Mouse (Mus musculus) kidney, adult 2 months (tissue): ENCODE measurements at regions not wholly inside any gene's neighbourhood (a gene's known extent, or its start where the extent isn't known, plus 50 kb on each side); places are given as distances from the start of the nearest gene placed in this dataset.
A peak's percentile ranks its signal among the peaks of the same experiment; 100 is the strongest.

Experiments used
- DNase-seq: peaks from one replicate; pipeline ENCODE4 v3.0.0; 2021
- H3K27ac ChIP-seq: fragments of 200-500 bp; 2 replicates; pipeline ENCODE4 v1.5.1; 2012; ENCODE audit warnings: low read depth, low read length, control low read depth, inconsistent platforms; ENCODE audit not compliant: insufficient read depth
- H3K27me3 ChIP-seq: fragments of 200-500 bp; replicated peaks from 2 replicates; pipeline ENCODE4 v1.6.1; 2012; ENCODE audit warnings: mild to moderate bottlenecking, moderate library complexity, low read length, inconsistent platforms; ENCODE audit not compliant: control insufficient read depth, insufficient read depth
- H3K36me3 ChIP-seq: fragments of 200-500 bp; 2 replicates; pipeline ENCODE4 v1.6.1; 2012; ENCODE audit warnings: mild to moderate bottlenecking, moderate library complexity, low read length, inconsistent platforms; ENCODE audit not compliant: control insufficient read depth, insufficient read depth
- H3K4me1 ChIP-seq: fragments of 200-500 bp; 2 replicates; pipeline ENCODE4 v1.6.1; 2011; ENCODE audit warnings: low read length; ENCODE audit not compliant: control insufficient read depth, insufficient read depth
- H3K4me3 ChIP-seq: fragments of 200-500 bp; 2 replicates; pipeline ENCODE4 v1.5.1; 2011; ENCODE audit warnings: mild to moderate bottlenecking, low read depth, low read length, control low read depth; ENCODE audit not compliant: insufficient read depth
- CTCF ChIP-seq: fragments of 200-500 bp; conservative IDR thresholded peaks from 2 replicates; pipeline ENCODE4 v1.5.1; 2011; ENCODE audit warnings: low read depth, mild to moderate bottlenecking, control low read depth, low read length, moderate library complexity, mixed read lengths; ENCODE audit not compliant: insufficient read depth, insufficient read length
- POLR2A ChIP-seq: fragments of 200-500 bp; IDR thresholded peaks from one replicate; pipeline ENCODE4 v1.6.1; 2011; ENCODE audit warnings: low read depth, low read length, control low read depth
- WGBS: fragments of 180-500 bp; shearing (Covaris S2); methylation state at CpG from one replicate; pipeline ENCODE4 v1.1.7; 2018; 5-methylcytosine and 5-hydroxymethylcytosine counted together

DNA sequence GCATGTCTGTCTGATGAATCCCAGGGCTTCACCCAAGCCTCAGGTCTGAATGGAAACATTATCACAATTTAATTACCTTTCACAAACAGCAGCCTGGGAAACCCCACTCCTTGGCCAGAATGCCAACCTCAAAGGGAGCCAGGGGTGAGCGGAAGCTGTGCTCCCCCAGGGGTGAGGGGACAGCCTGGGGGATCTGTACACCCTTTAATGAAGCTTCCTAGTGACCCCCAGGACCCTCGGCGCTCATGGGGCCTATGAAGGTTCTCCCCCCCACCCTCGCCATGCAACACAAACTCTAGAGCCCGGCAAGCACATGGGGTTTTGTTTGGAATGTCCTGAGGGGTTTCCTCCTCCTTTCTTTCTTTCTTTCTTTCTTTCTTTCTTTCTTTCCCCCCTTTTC lies 167.1 kb downstream of the Inhbb start:
- H3K4me3 ChIP-seq, result no peak overlapping the region
- DNase-seq, result no peak
- TF ChIP-seq POLR2A, result no peak
- no peak for TF ChIP-seq CTCF
- no peaks in the 10 kb centered on the region for H3K4me1 ChIP-seq
- WGBS, result 89% methylated on average over 5 of the region's 5 CpGs
- no peaks in the 10 kb centered on the region for H3K27me3 ChIP-seq
- H3K36me3 ChIP-seq, result no peaks in the 10 kb centered on the region
- H3K27ac ChIP-seq, result no peak overlapping the region

DNA sequence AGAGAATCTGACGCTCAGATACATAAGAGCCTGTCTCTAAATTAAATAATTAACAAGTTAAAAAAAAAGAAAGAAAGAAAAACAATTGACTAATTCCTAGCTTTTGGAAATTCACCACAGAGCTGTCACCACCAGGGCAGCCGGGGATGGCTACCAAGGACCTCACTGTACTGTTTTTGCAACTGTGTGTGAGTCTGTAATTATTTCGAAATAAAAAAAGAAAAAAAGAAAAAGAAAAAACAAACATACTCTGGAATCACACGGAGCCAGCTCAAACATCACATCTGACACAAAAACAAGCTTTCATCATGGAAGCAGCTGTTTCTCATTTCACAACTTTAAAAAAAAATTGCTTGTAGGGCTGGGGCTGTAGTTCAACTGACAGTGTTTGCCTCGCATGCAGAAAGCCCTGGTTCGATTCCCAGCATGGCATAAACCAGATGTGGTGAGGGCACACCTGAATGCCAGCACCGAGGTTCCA lies 168.6 kb downstream of the Inhbb start:
- peak; percentile 14 for DNase-seq
- 66% methylated on average over 7 of the region's 7 CpGs for WGBS
- Histone ChIP-seq H3K27ac (no peak overlapping the region), H3K27me3 (no peaks in the 10 kb centered on the region), H3K4me3 (no peak overlapping the region), H3K36me3 (no peaks in the 10 kb centered on the region), H3K4me1 (no peaks in the 10 kb centered on the region)
- TF ChIP-seq CTCF (no peak; the same call in 1 of the 2 replicates), POLR2A (no peak)

DNA sequence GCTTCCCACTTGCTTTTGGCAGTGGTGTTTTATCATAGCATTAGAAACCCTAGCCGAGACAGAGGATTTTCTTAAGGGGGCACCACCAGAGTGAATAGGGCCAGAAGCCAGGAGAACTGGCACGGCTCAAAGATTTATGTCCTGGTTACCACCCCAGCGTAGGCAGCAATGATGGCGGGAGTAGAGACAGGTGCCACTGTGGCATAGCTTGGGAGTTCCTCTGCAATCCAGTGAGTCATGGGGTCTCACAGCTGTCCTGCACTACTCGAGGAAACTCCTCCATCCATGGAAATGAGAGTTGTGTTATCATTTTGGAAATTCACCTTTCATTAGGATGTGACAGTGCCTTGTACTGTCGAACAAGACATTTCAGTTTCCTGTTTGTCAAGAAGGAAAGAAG lies 169.6 kb downstream of the Inhbb start:
- 80% methylated on average over 6 of the region's 6 CpGs for WGBS

DNA sequence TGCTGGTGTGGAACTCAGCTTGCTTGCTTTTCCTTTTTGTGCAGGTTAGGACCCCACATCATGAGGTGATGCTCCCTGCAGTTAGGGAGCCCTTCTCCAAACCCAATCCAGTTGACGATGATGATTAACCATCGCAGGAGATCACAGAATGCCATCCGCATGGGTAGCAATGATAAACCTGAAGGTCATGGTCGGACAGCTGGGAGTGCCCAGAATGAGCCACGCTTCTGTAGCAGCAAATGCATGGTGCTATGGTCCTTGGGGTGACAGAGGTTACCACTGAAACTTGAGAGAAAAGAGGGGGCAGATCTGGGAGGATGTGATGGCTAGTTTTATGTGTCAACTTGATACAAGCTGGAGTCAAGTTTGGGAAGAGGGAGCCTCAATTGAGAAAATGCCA lies 170.3 kb downstream of the Inhbb start:
- no peak for DNase-seq
- TF ChIP-seq POLR2A, result no peak
- TF ChIP-seq CTCF, result no peak
- H3K4me1 ChIP-seq, result no peaks in the 10 kb centered on the region
- WGBS, result 81% methylated on average over 5 of the region's 5 CpGs
- no peak overlapping the region for H3K27ac ChIP-seq
- no peaks in the 10 kb centered on the region for H3K36me3 ChIP-seq
- no peak overlapping the region for H3K4me3 ChIP-seq
- no peaks in the 10 kb centered on the region for H3K27me3 ChIP-seq

More for the DNA sequence above, 169.6 kb downstream of the Inhbb start:
- Histone ChIP-seq H3K36me3 (no peaks in the 10 kb centered on the region), H3K27ac (no peak overlapping the region), H3K27me3 (no peaks in the 10 kb centered on the region), H3K4me1 (no peaks in the 10 kb centered on the region), H3K4me3 (no peak overlapping the region)
- TF ChIP-seq POLR2A (no peak), CTCF (no peak)
- no peak for DNase-seq

DNA sequence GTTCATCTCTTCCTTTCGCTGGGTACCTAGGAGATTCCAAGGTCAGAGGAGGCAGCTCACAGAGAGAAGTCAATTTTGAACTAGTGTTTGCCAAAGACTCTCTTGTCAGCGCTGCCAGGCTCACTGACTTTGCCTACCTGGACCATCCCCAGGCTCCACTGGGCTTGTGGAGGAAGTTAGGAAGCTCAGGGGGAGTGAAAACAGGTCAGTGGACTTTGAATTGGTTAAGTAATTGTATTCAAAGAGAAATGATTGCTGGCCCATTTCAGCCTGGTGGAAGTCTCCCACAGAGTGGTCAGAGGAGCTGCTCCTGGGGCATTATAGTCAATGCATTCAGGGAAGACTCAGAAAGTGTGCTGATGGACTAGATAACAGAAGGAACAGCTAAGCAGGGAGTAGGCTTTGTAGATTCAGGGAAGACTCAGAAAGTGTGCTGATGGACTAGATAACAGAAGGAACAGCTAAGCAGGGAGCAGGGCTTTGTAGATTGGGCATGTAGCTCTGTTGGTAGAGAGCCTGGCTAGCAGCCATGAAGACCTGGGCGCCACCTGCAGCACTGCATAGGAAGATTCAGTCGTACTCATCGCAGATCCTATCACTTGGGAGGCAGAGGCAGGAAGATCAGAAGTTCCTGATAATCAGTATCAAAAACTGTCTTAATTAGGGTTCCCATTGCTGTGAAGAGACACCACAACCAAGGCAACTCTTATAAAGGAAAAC lies 173.1 kb downstream of the Inhbb start:
- Histone ChIP-seq H3K4me3 (no peak overlapping the region), H3K4me1 (no peaks in the 10 kb centered on the region), H3K27ac (no peak overlapping the region), H3K36me3 (no peaks in the 10 kb centered on the region), H3K27me3 (no peaks in the 10 kb centered on the region)
- TF ChIP-seq CTCF, result peak; percentile 41
- no peak for TF ChIP-seq POLR2A
- 70% methylated on average over 5 of the region's 5 CpGs for WGBS
- DNase-seq, result peak; percentile 49

DNA sequence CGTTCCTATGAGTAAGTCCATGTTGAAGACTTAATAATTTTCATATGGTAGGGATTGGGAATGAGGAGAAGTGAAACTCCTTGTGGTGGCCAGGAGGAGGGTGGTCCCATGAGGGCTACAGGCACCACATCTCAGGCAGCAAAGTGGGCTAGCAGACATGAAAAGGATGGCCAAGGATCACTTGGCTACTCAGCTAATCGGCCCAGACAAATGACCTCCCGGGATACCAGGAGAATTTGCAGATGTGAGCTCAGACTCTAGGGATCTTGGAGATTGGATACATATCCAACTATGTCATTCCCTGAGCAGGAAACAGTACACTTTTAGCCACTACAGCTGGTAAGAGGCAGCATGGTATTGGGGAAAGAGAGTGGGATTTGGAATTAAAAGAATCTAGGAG lies 174.9 kb downstream of the Inhbb start:
- no peaks in the 10 kb centered on the region for H3K36me3 ChIP-seq
- no peak for DNase-seq
- H3K27me3 ChIP-seq, result no peaks in the 10 kb centered on the region
- no peak overlapping the region for H3K4me3 ChIP-seq
- no peak overlapping the region for H3K27ac ChIP-seq
- no peaks in the 10 kb centered on the region for H3K4me1 ChIP-seq
- whole genome bisulfite sequencing, result 84% methylated on average over 3 of the region's 3 CpGs
- TF ChIP-seq POLR2A (no peak), CTCF (no peak)

DNA sequence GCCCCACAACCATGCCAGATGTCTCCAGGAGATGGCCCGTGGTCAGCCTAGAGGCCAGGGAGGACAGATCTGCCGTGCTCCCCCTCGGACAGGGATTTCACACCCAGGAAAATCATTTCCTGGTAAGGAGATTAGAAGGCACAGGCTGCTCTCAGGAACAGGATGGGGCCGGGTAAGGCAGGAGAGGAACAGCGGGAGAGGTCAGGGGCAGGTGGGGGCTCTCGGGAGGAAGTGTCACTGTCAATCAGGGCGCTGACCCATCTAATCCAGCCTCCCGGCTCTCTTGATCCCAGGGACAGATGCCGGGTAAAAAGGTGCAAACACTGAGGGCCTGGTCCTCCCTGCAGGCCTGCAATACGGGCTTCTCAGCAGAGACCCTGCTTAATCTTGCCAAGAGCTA lies 183.6 kb downstream of the Inhbb start:
- Histone ChIP-seq H3K4me3 (no peak overlapping the region), H3K27ac (no peak overlapping the region), H3K36me3 (no peaks in the 10 kb centered on the region), H3K4me1 (no peaks in the 10 kb centered on the region), H3K27me3 (no peaks in the 10 kb centered on the region)
- TF ChIP-seq CTCF (no peak), POLR2A (no peak)
- WGBS, result 50% methylated on average over 10 of the region's 10 CpGs
- DNase-seq, result no peak
